Mouse (Mus musculus) neural tube, embryonic 14.5 days (tissue): ENCODE measurements around the gene Ppp2r5a. TPM values are rescaled to one million over a fixed set of nuclear protein-coding genes. Genes with fewer than 3 reads are reported as not detected.
A peak's percentile ranks its signal among the peaks of the same experiment; 100 is the strongest.

Experiments
- ATAC-seq: fragments of 200-750 bp; cut with Nextera tagmentation; 2 replicates; pipeline ENCODE4 v1.8.0; 2017; ENCODE audit warnings: low read depth, mild to moderate bottlenecking, moderate TSS enrichment, moderate library complexity
- H3K27ac ChIP-seq: fragments of 300-500 bp; sonication (generic); 2 replicates; pipeline ENCODE4 v1.5.1; 2014; ENCODE audit warnings: low read depth, mild to moderate bottlenecking, control low read depth, low read length, moderate library complexity, mixed read lengths
- H3K27me3 ChIP-seq: fragments of 300-500 bp; sonication (generic); 2 replicates; pipeline ENCODE4 v1.6.1; 2014; ENCODE audit warnings: low read length; ENCODE audit not compliant: control insufficient read depth, insufficient read depth
- H3K36me3 ChIP-seq: fragments of 300-500 bp; sonication (generic); 2 replicates; pipeline ENCODE4 v1.6.1; 2014; ENCODE audit warnings: low read length, mixed read lengths; ENCODE audit not compliant: control insufficient read depth, insufficient read depth
- H3K4me1 ChIP-seq: fragments of 300-500 bp; sonication (generic); 2 replicates; pipeline ENCODE4 v1.6.1; 2014; ENCODE audit warnings: low read length; ENCODE audit not compliant: control insufficient read depth, insufficient read depth
- H3K4me2 ChIP-seq: fragments of 300-500 bp; sonication (generic); 2 replicates; pipeline ENCODE4 v1.6.1; 2014; ENCODE audit warnings: mild to moderate bottlenecking, low read depth, low read length, control low read depth
- H3K4me3 ChIP-seq: fragments of 300-500 bp; sonication (generic); 2 replicates; pipeline ENCODE4 v1.5.1; 2014; ENCODE audit warnings: low read depth, low read length, control low read depth, mixed read lengths
- H3K9ac ChIP-seq: fragments of 300-500 bp; sonication (generic); replicated peaks from 2 replicates; pipeline ENCODE4 v1.6.1; 2014; ENCODE audit warnings: low read depth, mild to moderate bottlenecking, control low read depth, low read length, mixed read lengths
- H3K9me3 ChIP-seq: fragments of 300-500 bp; sonication (generic); 2 replicates; pipeline ENCODE4 v1.6.1; 2016; ENCODE audit warnings: low read length; ENCODE audit not compliant: control insufficient read depth
- WGBS: fragments of 180-500 bp; shearing (Covaris S2); extraction: QIAGEN DNeasy Blood & Tissue Kit; methylation state at CpG from one replicate; pipeline ENCODE4 v1.1.7; 2014; 5-methylcytosine and 5-hydroxymethylcytosine counted together
- polyA plus RNA-seq: library from polyadenylated mRNA; unstranded; fragments of >200 nt; fragmentation: Nextera tagmentation; extraction: Ambion mirVana; gene quantifications from 2 replicates; pipeline ENCODE4 v1.2.1, GENCODE M21; 2014

Ppp2r5a gene
- polyA plus RNA-seq, 1 experiment from 2014 or later: 6.9 TPM

- Histone ChIP-seq H3K4me3 (no peak overlapping the region), H3K4me1 (0 out of 2 replicates have a peak, but pooled peaks cover 4% of the 10 kb centered on the region), H3K27ac (no peak overlapping the region), H3K36me3 (no peaks in the 10 kb centered on the region), H3K27me3 (no peaks in the 10 kb centered on the region), H3K9ac (no peak overlapping the region), H3K4me2 (no peak overlapping the region), H3K9me3 (no peaks in the 10 kb centered on the region)
- 73% methylated on average over 5 of the region's 5 CpGs for WGBS
- ATAC-seq: no peak
Observed at GRCm38 (mm10) chr1:191318686-191319085, 84.4 kb downstream of the Ppp2r5a start.

- Histone ChIP-seq H3K27me3 (no peaks in the 10 kb centered on the region), H3K4me3 (peak within 1 kb of the TSS; percentile 60), H3K9me3 (no peaks in the 10 kb centered on the region), H3K4me1 (0 out of 2 replicates have a peak, but pooled peaks cover 4% of the 10 kb centered on the region), H3K4me2 (peak within 1 kb of the TSS; percentile 71), H3K9ac (peak within 1 kb of the TSS; percentile 88), H3K27ac (peak within 1 kb of the TSS; percentile 45), H3K36me3 (no peaks in the 10 kb centered on the region)
- WGBS: under 1% methylated on average over 52 of the region's 54 CpGs
- peak; percentile 84 for ATAC-seq
Observed at GRCm38 (mm10) chr1:191317591-191318196, 85.4 kb downstream of the Ppp2r5a start, which contains the start of gene Nenf. TSS of gene Nenf (minus strand) at chr1:191318194.

GRCm38 (mm10) chr1:191316818-191317217 is 86.3 kb downstream of the Ppp2r5a start:
- no peak overlapping the region for H3K4me3 ChIP-seq
- peak overlapping the region; percentile 71 for H3K4me2 ChIP-seq
- 76% methylated on average over 8 of the region's 8 CpGs for WGBS
- no peaks in the 10 kb centered on the region for H3K27me3 ChIP-seq
- 0 out of 2 replicates have a peak, but pooled peaks cover 4% of the 10 kb centered on the region for H3K4me1 ChIP-seq
- ATAC-seq: no peak
- H3K36me3 ChIP-seq: no peaks in the 10 kb centered on the region
- H3K9ac ChIP-seq: no peak overlapping the region
- no peaks in the 10 kb centered on the region for H3K9me3 ChIP-seq
- H3K27ac ChIP-seq: no peak overlapping the region

DNA sequence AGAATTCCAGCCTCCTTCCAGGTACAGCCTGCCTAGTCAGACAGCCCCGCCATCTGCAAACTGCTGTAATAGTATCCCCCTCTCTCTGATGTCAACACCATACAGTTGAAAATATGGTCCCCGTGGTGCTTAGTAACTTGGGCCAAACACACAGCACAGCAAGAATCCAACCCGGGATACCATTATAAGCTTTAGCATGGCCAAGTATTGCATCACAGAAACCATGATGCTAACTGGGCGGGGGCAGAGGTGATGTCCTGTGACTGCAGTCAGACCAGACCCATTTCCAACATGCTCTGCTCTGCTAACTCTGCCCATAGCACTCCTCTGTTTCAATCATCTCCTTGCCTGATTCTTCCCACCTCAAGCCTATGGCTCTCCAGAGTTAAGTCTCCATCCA is 89.1 kb downstream of the Ppp2r5a start:
- Histone ChIP-seq H3K9ac (no peak overlapping the region), H3K27me3 (no peaks in the 10 kb centered on the region), H3K4me1 (0 out of 2 replicates have a peak, but pooled peaks cover 4% of the 10 kb centered on the region), H3K36me3 (no peaks in the 10 kb centered on the region), H3K4me3 (no peak overlapping the region), H3K27ac (no peak overlapping the region), H3K9me3 (no peaks in the 10 kb centered on the region), H3K4me2 (no peak overlapping the region)
- 79% methylated on average over 4 of the region's 4 CpGs for WGBS
- no peak for ATAC-seq

GRCm38 (mm10) chr1:191313158-191313557 is 89.9 kb downstream of the Ppp2r5a start:
- no peak for ATAC-seq
- Histone ChIP-seq H3K27ac (no peak overlapping the region), H3K36me3 (no peaks in the 10 kb centered on the region), H3K4me2 (peak overlapping the region; percentile 35; the same call in 1 of the 2 replicates), H3K9me3 (no peaks in the 10 kb centered on the region), H3K4me1 (0 out of 2 replicates have a peak, but pooled peaks cover 4% of the 10 kb centered on the region), H3K27me3 (no peaks in the 10 kb centered on the region), H3K4me3 (0 out of 2 replicates have a peak overlapping the region, but pooled peaks have one; percentile 36), H3K9ac (no peak overlapping the region)
- WGBS: 78% methylated on average over 6 of the region's 6 CpGs

DNA sequence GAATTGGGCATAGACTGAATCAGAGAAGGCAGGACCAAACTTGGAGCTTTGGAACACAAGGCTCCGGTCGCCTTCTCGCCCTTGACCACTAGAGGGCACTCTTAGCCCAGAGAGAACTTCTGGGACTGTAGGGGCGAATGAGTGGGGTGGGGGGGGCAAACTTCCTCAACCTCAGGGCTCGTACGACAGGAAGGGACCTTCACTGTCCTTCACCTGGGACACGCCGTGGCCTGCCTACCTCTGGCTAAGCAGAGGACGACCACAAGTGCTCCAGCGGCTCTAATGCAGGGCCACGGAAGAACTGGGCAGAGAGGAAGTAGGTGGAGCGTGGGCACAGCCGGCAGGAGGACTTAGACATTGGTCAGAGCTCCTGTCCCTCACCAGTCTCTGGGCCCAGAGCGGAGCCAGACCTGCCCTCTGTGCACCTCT is 90.5 kb downstream of the Ppp2r5a start:
- Histone ChIP-seq H3K9ac (no peak overlapping the region; the same call in 1 of the 2 replicates), H3K4me3 (peak overlapping the region; percentile 36), H3K9me3 (no peaks in the 10 kb centered on the region), H3K4me1 (0 out of 2 replicates have a peak, but pooled peaks cover 4% of the 10 kb centered on the region), H3K27me3 (no peaks in the 10 kb centered on the region), H3K36me3 (no peaks in the 10 kb centered on the region), H3K27ac (no peak overlapping the region), H3K4me2 (peak overlapping the region; percentile 35)
- ATAC-seq: peak; percentile 76
- 1% methylated on average over 14 of the region's 14 CpGs for WGBS

- Histone ChIP-seq H3K9me3 (no peaks in the 10 kb centered on the region), H3K4me2 (no peak overlapping the region), H3K36me3 (no peaks in the 10 kb centered on the region), H3K4me3 (no peak overlapping the region), H3K27ac (no peak overlapping the region), H3K27me3 (no peaks in the 10 kb centered on the region), H3K4me1 (no peaks in the 10 kb centered on the region), H3K9ac (no peak overlapping the region)
- ATAC-seq: no peak
- 78% methylated on average over 4 of the region's 4 CpGs for WGBS
Observed at GRCm38 (mm10) chr1:191311296-191311898, 91.7 kb downstream of the Ppp2r5a start.

GRCm38 (mm10) chr1:191307766-191308455 is 95.2 kb downstream of the Ppp2r5a start:
- WGBS: 81% methylated on average over 9 of the region's 9 CpGs
- no peaks in the 10 kb centered on the region for H3K9me3 ChIP-seq
- H3K9ac ChIP-seq: no peak overlapping the region
- H3K27me3 ChIP-seq: no peaks in the 10 kb centered on the region
- no peak for ATAC-seq
- no peaks in the 10 kb centered on the region for H3K36me3 ChIP-seq
- no peak overlapping the region for H3K27ac ChIP-seq
- no peak overlapping the region for H3K4me2 ChIP-seq
- no peaks in the 10 kb centered on the region for H3K4me1 ChIP-seq
- no peak overlapping the region for H3K4me3 ChIP-seq

DNA sequence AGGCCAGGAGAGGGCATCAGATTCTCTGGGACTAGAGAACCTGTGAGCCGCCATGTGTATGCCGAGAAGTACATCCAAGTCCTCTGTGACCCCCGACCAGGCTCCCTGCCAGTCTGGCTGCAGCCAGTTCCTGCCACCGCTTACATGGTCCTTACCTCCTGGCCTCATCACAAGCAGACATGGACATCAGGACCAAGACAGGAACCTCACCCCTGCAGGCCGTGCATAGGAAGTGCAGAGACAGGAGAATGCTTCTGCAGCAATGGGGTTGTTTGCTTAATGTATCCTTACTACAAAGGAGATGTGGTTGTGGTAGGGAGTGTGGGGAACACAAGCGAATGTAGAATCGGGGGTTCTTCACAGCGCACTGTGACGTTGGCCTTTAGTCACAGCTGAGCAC is 96.8 kb downstream of the Ppp2r5a start:
- H3K27ac ChIP-seq: no peak overlapping the region
- no peak overlapping the region for H3K9ac ChIP-seq
- no peaks in the 10 kb centered on the region for H3K36me3 ChIP-seq
- no peak overlapping the region for H3K4me3 ChIP-seq
- WGBS: 89% methylated on average over 9 of the region's 9 CpGs
- H3K27me3 ChIP-seq: no peaks in the 10 kb centered on the region
- H3K4me2 ChIP-seq: no peak overlapping the region
- no peaks in the 10 kb centered on the region for H3K9me3 ChIP-seq
- H3K4me1 ChIP-seq: no peaks in the 10 kb centered on the region
- ATAC-seq: no peak
